Mouse (Mus musculus) CH12.LX (cell line): ENCODE data around the gene Bdp1. TPM values are rescaled to one million over a fixed set of nuclear protein-coding genes. Genes with fewer than 3 reads are reported as not detected.

ENCODE experiments used
- DNase-seq: peaks from one replicate; pipeline ENCODE4 v3.0.0-alpha.2; 2013; ENCODE audit errors: extremely low read depth
- H3K27ac ChIP-seq: 2 replicates; pipeline ENCODE4 v1.5.1; 2012; ENCODE audit warnings: low read depth, mild to moderate bottlenecking, control low read depth, moderate library complexity; ENCODE audit not compliant: insufficient read depth
- H3K27me3 ChIP-seq: replicated peaks from 2 replicates; pipeline ENCODE3; 2012; ENCODE audit warnings: inconsistent platforms
- H3K36me3 ChIP-seq, 2 experiments: replicated peaks in 1 of 2; 2 replicates each; pipeline versions ENCODE3 to v1.6.1; 2012; ENCODE audit warnings: inconsistent platforms in 1 of 2, low read length in 1 of 2, mild to moderate bottlenecking in 1 of 2, mixed read lengths in 1 of 2, moderate library complexity in 1 of 2; ENCODE audit not compliant: control insufficient read depth in 1 of 2, insufficient read depth in 1 of 2
- H3K4me1 ChIP-seq, 2 experiments: 2 replicates each; pipeline ENCODE4 v1.6.1; 2012; ENCODE audit warnings: inconsistent platforms in 1 of 2, moderate library complexity in 1 of 2; ENCODE audit not compliant: insufficient read depth in 2 of 2, control insufficient read depth in 1 of 2
- H3K4me2 ChIP-seq: 2 replicates; pipeline ENCODE4 v1.6.1; 2012; ENCODE audit warnings: low read depth, mild to moderate bottlenecking, control low read depth; ENCODE audit not compliant: poor library complexity, insufficient read depth, severe bottlenecking
- H3K4me3 ChIP-seq, 3 experiments: fragments of 150-350 bp in 1 of 3; sonication (generic) in 1 of 3; replicated peaks in 1 of 3; 2 replicates each; pipeline versions ENCODE3 to v1.5.1; 2011 to 2012; ENCODE audit warnings: low read depth in 2 of 3, low read length in 2 of 3, mild to moderate bottlenecking in 2 of 3, moderate library complexity in 2 of 3, control low read depth in 1 of 3, improper control_type of control experiment in 1 of 3, inconsistent platforms in 1 of 3, mixed read lengths in 1 of 3; ENCODE audit not compliant: poor library complexity in 1 of 3
- H3K79me2 ChIP-seq: replicated peaks from 2 replicates; pipeline ENCODE4 v1.6.1; 2012; ENCODE audit warnings: mild to moderate bottlenecking, moderate library complexity; ENCODE audit not compliant: control insufficient read depth, poor library complexity, insufficient read depth, severe bottlenecking; ENCODE audit errors: extremely low read depth
- H3K9ac ChIP-seq: 2 replicates; pipeline ENCODE4 v1.6.1; 2012; ENCODE audit warnings: low read depth, mild to moderate bottlenecking, control low read depth, moderate library complexity; ENCODE audit not compliant: insufficient read depth
- H3K9me3 ChIP-seq: replicated peaks from 2 replicates; pipeline ENCODE3; 2012; ENCODE audit warnings: low read length, inconsistent platforms, mixed read lengths
- BHLHE40 ChIP-seq: IDR thresholded peaks from 2 replicates; pipeline ENCODE4 v1.6.1; 2011; ENCODE audit warnings: mild to moderate bottlenecking, low read depth, low read length, improper control_type of control experiment
- CHD1 ChIP-seq: IDR thresholded peaks from 2 replicates; pipeline ENCODE4 v1.6.1; 2012; ENCODE audit warnings: low read depth, low read length, improper control_type of control experiment, inconsistent platforms
- CTCF ChIP-seq, 2 experiments: IDR thresholded peaks in 1 of 2; conservative IDR thresholded peaks in 1 of 2; 2 replicates each; pipeline ENCODE4 v1.5.1; 2011 to 2012; ENCODE audit warnings: low read depth in 2 of 2, low read length in 2 of 2, improper control_type of control experiment in 1 of 2, inconsistent platforms in 1 of 2, mild to moderate bottlenecking in 1 of 2, moderate library complexity in 1 of 2
- ELF1 ChIP-seq: IDR thresholded peaks from 2 replicates; pipeline ENCODE4 v1.6.1; 2014; ENCODE audit warnings: low read depth, mild to moderate bottlenecking, inconsistent platforms, low read length, improper control_type of control experiment
- EP300 ChIP-seq: IDR thresholded peaks from 2 replicates; pipeline ENCODE4 v1.6.1; 2011; ENCODE audit warnings: low read length, improper control_type of control experiment
- ETS1 ChIP-seq: conservative IDR thresholded peaks from 2 replicates; pipeline ENCODE4 v1.6.1; 2012; ENCODE audit warnings: low read depth, mild to moderate bottlenecking, inconsistent platforms, low read length, improper control_type of control experiment, moderate library complexity
- HCFC1 ChIP-seq: IDR thresholded peaks from 2 replicates; pipeline ENCODE4 v1.6.1; 2012; ENCODE audit warnings: low read depth, mild to moderate bottlenecking, inconsistent platforms, low read length, improper control_type of control experiment
- IRF4 ChIP-seq: IDR thresholded peaks from 2 replicates; pipeline ENCODE4 v1.6.1; 2014; ENCODE audit warnings: low read depth, mild to moderate bottlenecking, inconsistent platforms, low read length, improper control_type of control experiment
- JUND ChIP-seq: conservative IDR thresholded peaks from 2 replicates; pipeline ENCODE4 v1.6.1; 2011; ENCODE audit warnings: low read depth, low read length, improper control_type of control experiment
- KAT2A ChIP-seq: IDR thresholded peaks from 2 replicates; pipeline ENCODE4 v1.6.1; 2012; ENCODE audit warnings: low read length, improper control_type of control experiment, inconsistent platforms; ENCODE audit not compliant: insufficient replicate concordance
- MAFK ChIP-seq: IDR thresholded peaks from 2 replicates; pipeline ENCODE4 v1.6.1; 2011; ENCODE audit warnings: low read length, improper control_type of control experiment; ENCODE audit not compliant: insufficient replicate concordance
- MAX ChIP-seq: IDR thresholded peaks from 2 replicates; pipeline ENCODE4 v1.6.1; 2011; ENCODE audit warnings: low read length, improper control_type of control experiment
- MAZ ChIP-seq: IDR thresholded peaks from 2 replicates; pipeline ENCODE4 v1.6.1; 2012; ENCODE audit warnings: low read depth, mild to moderate bottlenecking, inconsistent platforms, low read length, improper control_type of control experiment, moderate library complexity
- MEF2A ChIP-seq: IDR thresholded peaks from 2 replicates; pipeline ENCODE4 v1.6.1; 2014; ENCODE audit warnings: low read depth, mild to moderate bottlenecking, inconsistent platforms, low read length, improper control_type of control experiment, borderline replicate concordance
- MXI1 ChIP-seq: IDR thresholded peaks from 2 replicates; pipeline ENCODE4 v1.6.1; 2011; ENCODE audit warnings: mild to moderate bottlenecking, low read depth, low read length, improper control_type of control experiment
- MYC ChIP-seq: IDR thresholded peaks from 2 replicates; pipeline ENCODE4 v1.6.1; 2011; ENCODE audit warnings: low read depth, mild to moderate bottlenecking, improper control_type of control experiment, low read length
- NELFE ChIP-seq: IDR thresholded peaks from 2 replicates; pipeline ENCODE4 v1.6.1; 2011; ENCODE audit warnings: low read depth, low read length, improper control_type of control experiment
- NRF1 ChIP-seq: IDR thresholded peaks from 2 replicates; pipeline ENCODE4 v1.6.1; 2014; ENCODE audit warnings: low read depth, mild to moderate bottlenecking, inconsistent platforms, low read length, improper control_type of control experiment, moderate library complexity
- PAX5 ChIP-seq: IDR thresholded peaks from 2 replicates; pipeline ENCODE4 v1.6.1; 2012; ENCODE audit warnings: low read length, inconsistent platforms, mixed read lengths
- POLR2A ChIP-seq: IDR thresholded peaks from 2 replicates; pipeline ENCODE4 v1.6.1; 2011; ENCODE audit warnings: low read depth, mild to moderate bottlenecking, improper control_type of control experiment, low read length
- POLR2AphosphoS2 ChIP-seq: IDR thresholded peaks from 2 replicates; pipeline ENCODE4 v1.6.1; 2011; ENCODE audit warnings: low read depth, low read length, improper control_type of control experiment
- RAD21 ChIP-seq: IDR thresholded peaks from 2 replicates; pipeline ENCODE4 v1.6.1; 2011; ENCODE audit warnings: low read depth, mild to moderate bottlenecking, low read length, improper control_type of control experiment, moderate library complexity
- RCOR1 ChIP-seq: conservative IDR thresholded peaks from 2 replicates; pipeline ENCODE4 v1.6.1; 2012; ENCODE audit warnings: low read depth, mild to moderate bottlenecking, inconsistent platforms, low read length, improper control_type of control experiment
- SIN3A ChIP-seq: IDR thresholded peaks from 2 replicates; pipeline ENCODE4 v1.6.1; 2012; ENCODE audit warnings: low read length, improper control_type of control experiment, inconsistent platforms
- SMC3 ChIP-seq: IDR thresholded peaks from 2 replicates; pipeline ENCODE4 v1.6.1; 2011; ENCODE audit warnings: low read depth, low read length, improper control_type of control experiment
- TBP ChIP-seq: conservative IDR thresholded peaks from 2 replicates; pipeline ENCODE4 v1.6.1; 2011; ENCODE audit warnings: low read depth, low read length, improper control_type of control experiment
- TCF12 ChIP-seq: IDR thresholded peaks from 2 replicates; pipeline ENCODE4 v1.6.1; 2014; ENCODE audit warnings: low read depth, mild to moderate bottlenecking, inconsistent platforms, low read length, improper control_type of control experiment
- UBTF ChIP-seq: IDR thresholded peaks from 2 replicates; pipeline ENCODE4 v1.6.1; 2012; ENCODE audit warnings: low read depth, mild to moderate bottlenecking, inconsistent platforms, low read length, improper control_type of control experiment, moderate library complexity
- USF1 ChIP-seq: IDR thresholded peaks from 2 replicates; pipeline ENCODE4 v1.6.1; 2014; ENCODE audit warnings: low read depth, mild to moderate bottlenecking, inconsistent platforms, low read length, improper control_type of control experiment
- ZC3H11A ChIP-seq: IDR thresholded peaks from 2 replicates; pipeline ENCODE4 v1.6.1; 2012; ENCODE audit warnings: low read depth, mild to moderate bottlenecking, inconsistent platforms, low read length, improper control_type of control experiment
- ZKSCAN1 ChIP-seq: IDR thresholded peaks from 2 replicates; pipeline ENCODE4 v1.6.1; 2012; ENCODE audit warnings: low read depth, inconsistent platforms, low read length, improper control_type of control experiment, borderline replicate concordance
- ZMIZ1 ChIP-seq: IDR thresholded peaks from 2 replicates; pipeline ENCODE4 v1.6.1; 2012; ENCODE audit warnings: low read depth, mild to moderate bottlenecking, inconsistent platforms, low read length, improper control_type of control experiment
- dilution Hi-C: fragments of 300-500 bp; cut with MboI; formaldehyde crosslinking; loops from 2 replicates; pipeline ENCODE4 v1.14.3; 2020; ENCODE audit warnings: low sequenced_read_pairs; ENCODE audit not compliant: extremely low pct_unique_long_range_greater_than_20kb, extremely low pct_ligation_motif_present
- in situ Hi-C: fragments of 300-500 bp; cut with MboI; formaldehyde crosslinking; loops from 3 replicates; pipeline ENCODE4 v1.14.3; 2019; ENCODE audit warnings: low sequenced_read_pairs, low pct_ligation_motif_present, low pct_unique_long_range_greater_than_20kb, mixed read lengths
- polyA plus RNA-seq: library from polyadenylated mRNA; unstranded; fragments of >175 nt; gene quantifications from 2 replicates; pipeline ENCODE4 v1.2.1, GENCODE M21; 2012; ENCODE audit warnings: low read depth; ENCODE audit not compliant: insufficient read length
- total RNA-seq, 2 experiments: library from RNA; depleted of rRNA; stranded (reverse); fragments of 300-350 nt in 1 of 2; fragments of >200 nt in 1 of 2; gene quantifications; 2 replicates each; pipeline ENCODE4 v1.2.3; 2012 to 2014

Gene Bdp1
- total and polyA plus RNA-seq, 3 experiments = 20.0 to 24.2 (median 22.0) TPM

DNA sequence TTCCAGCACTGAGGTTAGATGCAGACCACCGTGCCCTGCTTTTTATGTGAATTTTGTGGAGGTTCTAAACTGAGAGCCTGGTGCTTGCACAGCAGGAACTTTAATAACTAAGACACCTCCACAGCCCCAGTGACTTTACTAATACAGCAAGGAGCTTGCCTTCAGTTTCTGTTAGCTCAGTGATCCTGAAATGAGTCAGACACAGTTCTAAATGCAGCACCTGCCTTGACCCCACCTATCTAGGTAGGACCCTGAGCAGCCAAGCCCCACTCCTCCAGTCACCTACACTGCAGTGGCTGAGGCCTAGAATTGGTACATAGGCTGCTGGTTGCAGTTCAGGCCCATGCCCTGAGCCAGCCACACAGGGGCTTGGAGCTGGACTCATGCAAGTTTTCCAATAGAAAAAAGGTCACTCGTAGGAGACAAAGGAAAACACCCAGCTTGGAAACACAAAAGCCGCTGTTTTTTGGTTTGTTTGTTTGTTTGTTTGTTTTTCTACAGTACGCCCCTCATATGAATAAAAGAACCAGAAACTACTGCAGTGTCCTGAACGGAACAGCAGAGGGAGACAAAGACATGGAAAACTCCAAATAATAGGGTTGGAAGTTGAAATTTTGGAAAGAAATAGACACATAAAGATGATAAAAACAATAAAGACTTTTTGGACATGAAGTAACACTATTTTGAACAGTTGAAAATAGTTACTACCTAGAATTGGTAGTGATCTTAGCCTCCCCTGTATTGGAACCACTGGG, 8.5 kb upstream of the Bdp1 start (continued):
- no peak for TF ChIP-seq MXI1
- TF ChIP-seq JUND = peak; percentile 82
- TF ChIP-seq UBTF = no peak
- TF ChIP-seq ZKSCAN1 = no peak
- no peak for TF ChIP-seq ZC3H11A
- no peak; the same call in 1 of the 2 replicates for TF ChIP-seq HCFC1
- TF ChIP-seq ZMIZ1 = no peak
- TF ChIP-seq ETS1 = no peak
- peak; percentile 72 for TF ChIP-seq RAD21
- no peak for TF ChIP-seq MAX
- no peak for TF ChIP-seq USF1
- no peak for TF ChIP-seq CHD1
- TF ChIP-seq NRF1 = no peak
- TF ChIP-seq BHLHE40 = 0 out of 2 replicates have a peak, but pooled peaks have one; percentile 10
- no peak for TF ChIP-seq ELF1
- 0 out of 2 replicates have a peak, but pooled peaks have one; percentile 16 for TF ChIP-seq NELFE
- TF ChIP-seq KAT2A = no peak
- no peak for TF ChIP-seq PAX5
- TF ChIP-seq IRF4 = peak; percentile 88

DNA sequence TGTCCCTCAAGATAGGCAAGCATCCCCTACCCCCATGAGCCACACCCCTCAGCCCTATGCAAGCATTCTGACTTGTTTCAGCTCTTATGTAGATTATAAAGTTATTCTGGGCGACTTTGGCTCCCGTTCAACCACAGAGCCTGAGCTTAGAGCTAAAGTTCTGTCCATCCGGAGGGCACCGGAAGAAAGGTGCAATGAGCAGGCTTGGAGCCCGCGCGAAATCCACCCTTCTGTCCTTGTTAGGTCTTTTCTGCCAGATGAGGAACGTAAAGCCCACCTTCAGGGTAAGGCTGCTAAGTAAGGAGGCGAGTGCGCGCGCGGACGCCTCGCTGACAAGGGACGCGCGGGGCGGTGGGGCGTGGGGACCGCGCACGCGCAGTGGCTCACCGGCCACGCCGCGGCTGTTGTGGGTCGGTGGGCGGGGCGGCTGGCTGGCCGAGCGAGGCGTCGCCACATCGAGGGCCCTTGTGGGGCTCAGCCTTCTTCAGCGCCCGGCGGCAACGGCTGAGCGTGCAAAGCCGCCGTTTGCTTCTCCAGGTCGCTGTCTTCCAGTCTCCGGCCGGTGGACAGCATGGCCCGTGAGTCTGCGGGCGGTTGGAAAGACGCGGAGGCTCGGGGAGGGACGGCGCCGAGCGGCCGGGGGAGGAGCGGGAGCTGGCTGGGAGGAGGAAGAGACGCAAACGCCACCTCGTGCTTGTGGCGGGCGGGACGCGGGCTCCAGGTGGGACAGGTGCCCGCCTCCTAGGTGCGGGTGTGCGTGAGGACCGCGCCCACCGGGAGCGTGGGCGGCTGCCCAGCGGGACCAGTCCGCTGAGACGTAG, 4.0 kb upstream of the Bdp1 start, which contains the start of gene Serf1:
Serf1 (plus strand) TSS at position 361 of the 821 bp plus-strand sequence.
- Histone ChIP-seq H3K79me2 (peaks cover 10% of the 10 kb centered on the region), H3K27ac (no peak within 1 kb of the TSS), H3K4me3 (peak within 1 kb of the TSS; percentile 52 to 81 (median 66)), H3K27me3 (peaks cover 20% of the 10 kb centered on the region), H3K9me3 (no peaks in the 10 kb centered on the region), H3K9ac (peak within 1 kb of the TSS; percentile 35), H3K4me1 (peaks cover 6 to 22% of the 10 kb centered on the region in 2 experiments), H3K4me2 (peak within 1 kb of the TSS; percentile 44), H3K36me3 (no peaks in the 10 kb centered on the region)
- dilution Hi-C loops (no loop called here), in situ Hi-C loops (loop anchor here (25.0 kb wide), 1 partner anchor 279 kb away; no protein-coding TSS in a partner anchor)
- peak; percentile 57 for DNase-seq
- TF ChIP-seq CTCF (conservative IDR thresholded peaks at IDR 0.05 in 1 of 2, IDR thresholded peaks at IDR 0.05 in 1 of 2; ENCODE audit: low read depth in 2 of 2, low read length in 2 of 2) (no peak), TBP (0 out of 2 replicates have a peak, but pooled peaks have one; percentile 25), MAX (peak; percentile 82), ELF1 (peak; percentile 40; the same call in 1 of the 2 replicates), MXI1 (peak; percentile 83), ZC3H11A (no peak), POLR2AphosphoS2 (no peak), MYC (0 out of 2 replicates have a peak, but pooled peaks have one; percentile 3), IRF4 (no peak), NELFE (peak; percentile 56), NRF1 (peak; percentile 91), RCOR1 (no peak), MAZ (0 out of 2 replicates have a peak, but pooled peaks have one; percentile 18), CHD1 (no peak), MAFK (no peak), MEF2A (no peak), JUND (no peak), TCF12 (0 out of 2 replicates have a peak, but pooled peaks have one; percentile 11), POLR2A (peak; percentile 73), SIN3A (peak; percentile 68), ETS1 (no peak), UBTF (no peak), EP300 (no peak), SMC3 (no peak)
